Mouse (Mus musculus): ENCODE measurements at regions not wholly inside any gene's neighbourhood (a gene's known extent, or its start where the extent isn't known, plus 50 kb on each side); places are given as distances from the start of the nearest gene placed in this dataset.

- Histone ChIP-seq H3K4me3 (ENCODE audit: insufficient read depth, low read depth, low read length) (no peak overlapping the region), H3K4me1 (ENCODE audit: control insufficient read depth, insufficient read depth, low read length) (no peaks in the 10 kb centered on the region; the same call in 1 of the 2 replicates), H3K27ac (ENCODE audit: insufficient read depth, low read depth, low read length) (no peak overlapping the region)
- TF ChIP-seq CTCF (IDR thresholded peaks at IDR 0.05; ENCODE audit: insufficient read depth, low read depth, low read length) (no peak), POLR2A (IDR thresholded peaks at IDR 0.05; ENCODE audit: insufficient read depth, low read depth, low read length) (no peak)
- 58% methylated on average over 11 of the region's 11 CpGs for WGBS
Observed at GRCm38 (mm10) chr13:80611937-80612336, 271.2 kb upstream of the Arrdc3 start.

- Histone ChIP-seq H3K27ac (ENCODE audit: insufficient read depth, low read depth, low read length) (no peak overlapping the region), H3K4me3 (ENCODE audit: insufficient read depth, low read depth, low read length) (no peak overlapping the region), H3K4me1 (ENCODE audit: control insufficient read depth, insufficient read depth, low read length) (no peaks in the 10 kb centered on the region; the same call in 1 of the 2 replicates)
- WGBS: 28% methylated on average over 9 of the region's 9 CpGs
- TF ChIP-seq POLR2A (IDR thresholded peaks at IDR 0.05; ENCODE audit: insufficient read depth, low read depth, low read length): no peak
- no peak for TF ChIP-seq CTCF (IDR thresholded peaks at IDR 0.05; ENCODE audit: insufficient read depth, low read depth, low read length)
Observed at GRCm38 (mm10) chr13:80613167-80613883, 269.9 kb upstream of the Arrdc3 start.

- TF ChIP-seq CTCF (IDR thresholded peaks at IDR 0.05; ENCODE audit: insufficient read depth, low read depth, low read length) (no peak), POLR2A (IDR thresholded peaks at IDR 0.05; ENCODE audit: insufficient read depth, low read depth, low read length) (no peak)
Observed at GRCm38 (mm10) chr13:80613884-80614247, 269.3 kb upstream of the Arrdc3 start.

GRCm38 (mm10) chr13:80614971-80615370 lies 268.2 kb upstream of the Arrdc3 start:
- Histone ChIP-seq H3K27ac (ENCODE audit: insufficient read depth, low read depth, low read length) (no peak overlapping the region), H3K4me1 (ENCODE audit: control insufficient read depth, insufficient read depth, low read length) (no peaks in the 10 kb centered on the region; the same call in 1 of the 2 replicates), H3K4me3 (ENCODE audit: insufficient read depth, low read depth, low read length) (no peak overlapping the region)
- 70% methylated on average over 5 of the region's 5 CpGs for WGBS
- TF ChIP-seq POLR2A (IDR thresholded peaks at IDR 0.05; ENCODE audit: insufficient read depth, low read depth, low read length): no peak
- TF ChIP-seq CTCF (IDR thresholded peaks at IDR 0.05; ENCODE audit: insufficient read depth, low read depth, low read length): no peak

More at GRCm38 (mm10) chr13:80613884-80614247, 269.3 kb upstream of the Arrdc3 start:
- WGBS: 14% methylated on average over 1 of the region's 1 CpGs
- H3K27ac ChIP-seq (ENCODE audit: insufficient read depth, low read depth, low read length): no peak overlapping the region
- H3K4me1 ChIP-seq (ENCODE audit: control insufficient read depth, insufficient read depth, low read length): no peaks in the 10 kb centered on the region; the same call in 1 of the 2 replicates
- no peak overlapping the region for H3K4me3 ChIP-seq (ENCODE audit: insufficient read depth, low read depth, low read length)

GRCm38 (mm10) chr13:80623005-80623404 lies 260.2 kb upstream of the Arrdc3 start:
- Histone ChIP-seq H3K27ac (ENCODE audit: insufficient read depth, low read depth, low read length) (no peak overlapping the region), H3K4me1 (ENCODE audit: control insufficient read depth, insufficient read depth, low read length) (no peaks in the 10 kb centered on the region), H3K4me3 (ENCODE audit: insufficient read depth, low read depth, low read length) (no peak overlapping the region)
- WGBS: 32% methylated on average over 2 of the region's 2 CpGs
- no peak for TF ChIP-seq POLR2A (IDR thresholded peaks at IDR 0.05; ENCODE audit: insufficient read depth, low read depth, low read length)

GRCm38 (mm10) chr13:80641334-80641733 lies 241.8 kb upstream of the Arrdc3 start:
- WGBS: 67% methylated on average over 2 of the region's 2 CpGs
- H3K27ac ChIP-seq (ENCODE audit: insufficient read depth, low read depth, low read length): no peak overlapping the region
- no peaks in the 10 kb centered on the region for H3K4me1 ChIP-seq (ENCODE audit: control insufficient read depth, insufficient read depth, low read length)
- no peak overlapping the region for H3K4me3 ChIP-seq (ENCODE audit: insufficient read depth, low read depth, low read length)
- no peak for TF ChIP-seq POLR2A (IDR thresholded peaks at IDR 0.05; ENCODE audit: insufficient read depth, low read depth, low read length)
- no peak for TF ChIP-seq CTCF (IDR thresholded peaks at IDR 0.05; ENCODE audit: insufficient read depth, low read depth, low read length)

- no peak overlapping the region for H3K4me3 ChIP-seq (ENCODE audit: insufficient read depth, low read depth, low read length)
- no peak for TF ChIP-seq CTCF (IDR thresholded peaks at IDR 0.05; ENCODE audit: insufficient read depth, low read depth, low read length)
- TF ChIP-seq POLR2A (IDR thresholded peaks at IDR 0.05; ENCODE audit: insufficient read depth, low read depth, low read length): no peak
- H3K27ac ChIP-seq (ENCODE audit: insufficient read depth, low read depth, low read length): no peak overlapping the region
- no peaks in the 10 kb centered on the region for H3K4me1 ChIP-seq (ENCODE audit: control insufficient read depth, insufficient read depth, low read length)
- 66% methylated on average over 4 of the region's 4 CpGs for WGBS
Observed at GRCm38 (mm10) chr13:80647578-80647977, 235.6 kb upstream of the Arrdc3 start.

- no peak overlapping the region for H3K27ac ChIP-seq (ENCODE audit: insufficient read depth, low read depth, low read length)
- H3K4me1 ChIP-seq (ENCODE audit: control insufficient read depth, insufficient read depth, low read length): no peaks in the 10 kb centered on the region
- WGBS: 50% methylated on average over 8 of the region's 8 CpGs
- TF ChIP-seq POLR2A (IDR thresholded peaks at IDR 0.05; ENCODE audit: insufficient read depth, low read depth, low read length) (no peak), CTCF (IDR thresholded peaks at IDR 0.05; ENCODE audit: insufficient read depth, low read depth, low read length) (no peak)
- H3K4me3 ChIP-seq (ENCODE audit: insufficient read depth, low read depth, low read length): no peak overlapping the region
Observed at GRCm38 (mm10) chr13:80652967-80653539, 230.1 kb upstream of the Arrdc3 start.

- WGBS: 77% methylated on average over 3 of the region's 3 CpGs
- no peak for TF ChIP-seq POLR2A (IDR thresholded peaks at IDR 0.05; ENCODE audit: insufficient read depth, low read depth, low read length)
- H3K4me3 ChIP-seq (ENCODE audit: insufficient read depth, low read depth, low read length): no peak overlapping the region
- no peak overlapping the region for H3K27ac ChIP-seq (ENCODE audit: insufficient read depth, low read depth, low read length)
- H3K4me1 ChIP-seq (ENCODE audit: control insufficient read depth, insufficient read depth, low read length): no peaks in the 10 kb centered on the region
Observed at GRCm38 (mm10) chr13:80666186-80666713, 216.9 kb upstream of the Arrdc3 start.

Data from olfactory bulb, adult 2 months (tissue).